Mouse (Mus musculus): ENCODE results near the gene Fibcd1. TPM values are rescaled to one million over a fixed set of nuclear protein-coding genes. Genes with fewer than 3 reads are reported as not detected.
A peak's percentile ranks its signal among the peaks of the same experiment; 100 is the strongest.

Fibcd1 gene
- not detected in 2 replicates for polyA plus RNA-seq (2015; fragmentation: Nextera tagmentation; extraction: Ambion mirVana)

- no peaks in the 10 kb centered on the region for H3K9me3 ChIP-seq (replicated peaks)
- H3K27ac ChIP-seq: no peak within 1 kb of the TSS
- H3K27me3 ChIP-seq: peaks cover 70% of the 10 kb centered on the region
- H3K4me3 ChIP-seq: peak within 1 kb of the TSS; percentile 62
- ATAC-seq (replicated peaks; ENCODE audit: insufficient number of reproducible peaks, insufficient read depth, low FRiP score, low read depth): peak; percentile 15; the same call in 1 of the 2 replicates
- peak within 1 kb of the TSS; percentile 48 for H3K9ac ChIP-seq
- peaks cover 22% of the 10 kb centered on the region for H3K4me1 ChIP-seq (replicated peaks)
- peak within 1 kb of the TSS; percentile 100 for H3K4me2 ChIP-seq
- 1% methylated on average over 83 of the region's 88 CpGs for WGBS
- H3K36me3 ChIP-seq: no peaks in the 10 kb centered on the region
Observed at GRCm38 (mm10) chr2:31845896-31846691, at the start of gene Fibcd1. Fibcd1 (minus strand) TSS chr2:31846005.

GRCm38 (mm10) chr2:31894221-31894870, 48.5 kb upstream of the Fibcd1 start:
- Histone ChIP-seq H3K36me3 (no peaks in the 10 kb centered on the region), H3K9ac (no peak overlapping the region), H3K4me1 (replicated peaks) (no peaks in the 10 kb centered on the region), H3K4me2 (no peak overlapping the region), H3K27ac (no peak overlapping the region), H3K9me3 (replicated peaks) (no peaks in the 10 kb centered on the region), H3K27me3 (peaks cover 11% of the 10 kb centered on the region; the same call in 1 of the 2 replicates), H3K4me3 (no peak overlapping the region)
- ATAC-seq (replicated peaks; ENCODE audit: insufficient number of reproducible peaks, insufficient read depth, low FRiP score, low read depth): no peak
- WGBS: 66% methylated on average over 13 of the region's 13 CpGs

- H3K27me3 ChIP-seq: peaks cover 23% of the 10 kb centered on the region
- ATAC-seq (replicated peaks; ENCODE audit: insufficient number of reproducible peaks, insufficient read depth, low FRiP score, low read depth): no peak
- no peak overlapping the region for H3K9ac ChIP-seq
- H3K4me1 ChIP-seq (replicated peaks): no peaks in the 10 kb centered on the region
- H3K27ac ChIP-seq: no peak overlapping the region
- 75% methylated on average over 10 of the region's 10 CpGs for WGBS
- H3K4me2 ChIP-seq: no peak overlapping the region
- H3K9me3 ChIP-seq (replicated peaks): no peaks in the 10 kb centered on the region
- H3K36me3 ChIP-seq: no peaks in the 10 kb centered on the region
- no peak overlapping the region for H3K4me3 ChIP-seq
Observed at GRCm38 (mm10) chr2:31893110-31893669, 47.4 kb upstream of the Fibcd1 start.

GRCm38 (mm10) chr2:31891219-31891618, 45.4 kb upstream of the Fibcd1 start:
- Histone ChIP-seq H3K4me1 (replicated peaks) (peaks cover 4% of the 10 kb centered on the region), H3K27ac (no peak overlapping the region), H3K9ac (no peak overlapping the region), H3K9me3 (replicated peaks) (no peaks in the 10 kb centered on the region), H3K4me3 (no peak overlapping the region), H3K27me3 (peaks cover 43% of the 10 kb centered on the region), H3K4me2 (no peak overlapping the region), H3K36me3 (no peaks in the 10 kb centered on the region)
- 71% methylated on average over 2 of the region's 2 CpGs for WGBS
- ATAC-seq (replicated peaks; ENCODE audit: insufficient number of reproducible peaks, insufficient read depth, low FRiP score, low read depth): no peak

GRCm38 (mm10) chr2:31888871-31889270, 43.1 kb upstream of the Fibcd1 start:
- Histone ChIP-seq H3K27me3 (peaks cover 66% of the 10 kb centered on the region), H3K9ac (no peak overlapping the region), H3K36me3 (no peaks in the 10 kb centered on the region), H3K4me3 (no peak overlapping the region), H3K4me1 (replicated peaks) (peaks cover 4% of the 10 kb centered on the region), H3K9me3 (replicated peaks) (no peaks in the 10 kb centered on the region), H3K4me2 (no peak overlapping the region), H3K27ac (no peak overlapping the region)
- WGBS: 17% methylated on average over 1 of the region's 1 CpGs
- no peak for ATAC-seq (replicated peaks; ENCODE audit: insufficient number of reproducible peaks, insufficient read depth, low FRiP score, low read depth)

- H3K4me3 ChIP-seq: peak within 1 kb of the TSS; percentile 29
- ATAC-seq (replicated peaks; ENCODE audit: insufficient number of reproducible peaks, insufficient read depth, low FRiP score, low read depth): no peak
- no peaks in the 10 kb centered on the region for H3K36me3 ChIP-seq
- H3K4me1 ChIP-seq (replicated peaks): peaks cover 4% of the 10 kb centered on the region
- H3K27me3 ChIP-seq: peaks cover 84% of the 10 kb centered on the region
- H3K27ac ChIP-seq: no peak within 1 kb of the TSS
- no peak within 1 kb of the TSS for H3K9ac ChIP-seq
- H3K4me2 ChIP-seq: peak within 1 kb of the TSS; percentile 56
- H3K9me3 ChIP-seq (replicated peaks): no peaks in the 10 kb centered on the region
- WGBS: 4% methylated on average over 26 of the region's 26 CpGs
Observed at GRCm38 (mm10) chr2:31887030-31887429, 41.2 kb upstream of the Fibcd1 start, which contains the start of gene Lamc3. Lamc3 (plus strand) TSS chr2:31887291.

- no peaks in the 10 kb centered on the region for H3K36me3 ChIP-seq
- no peak overlapping the region for H3K4me2 ChIP-seq
- no peak overlapping the region for H3K4me3 ChIP-seq
- peaks cover 7% of the 10 kb centered on the region for H3K4me1 ChIP-seq (replicated peaks)
- H3K27ac ChIP-seq: no peak overlapping the region
- WGBS: 17% methylated on average over 6 of the region's 6 CpGs
- H3K27me3 ChIP-seq: peaks cover 96% of the 10 kb centered on the region
- no peak overlapping the region for H3K9ac ChIP-seq
- ATAC-seq (replicated peaks; ENCODE audit: insufficient number of reproducible peaks, insufficient read depth, low FRiP score, low read depth): no peak
- no peaks in the 10 kb centered on the region for H3K9me3 ChIP-seq (replicated peaks)
Observed at GRCm38 (mm10) chr2:31884806-31885205, 39.0 kb upstream of the Fibcd1 start.

GRCm38 (mm10) chr2:31883061-31883460, 37.3 kb upstream of the Fibcd1 start:
- Histone ChIP-seq H3K36me3 (no peaks in the 10 kb centered on the region), H3K4me2 (no peak overlapping the region), H3K27me3 (peaks cover 96% of the 10 kb centered on the region), H3K9ac (no peak overlapping the region), H3K27ac (no peak overlapping the region), H3K9me3 (replicated peaks) (no peaks in the 10 kb centered on the region), H3K4me3 (no peak overlapping the region), H3K4me1 (replicated peaks) (peaks cover 7% of the 10 kb centered on the region)
- no peak for ATAC-seq (replicated peaks; ENCODE audit: insufficient number of reproducible peaks, insufficient read depth, low FRiP score, low read depth)
- WGBS: 24% methylated on average over 4 of the region's 4 CpGs

- no peak for ATAC-seq (replicated peaks; ENCODE audit: insufficient number of reproducible peaks, insufficient read depth, low FRiP score, low read depth)
- WGBS: 9% methylated on average over 14 of the region's 14 CpGs
- no peak overlapping the region for H3K9ac ChIP-seq
- 0 out of 2 replicates have a peak, but pooled peaks cover 2% of the 10 kb centered on the region for H3K4me1 ChIP-seq (replicated peaks)
- peak overlapping the region; percentile 1; the same call in 1 of the 2 replicates for H3K4me2 ChIP-seq
- H3K27me3 ChIP-seq: peaks cover 89% of the 10 kb centered on the region
- no peaks in the 10 kb centered on the region for H3K36me3 ChIP-seq
- H3K27ac ChIP-seq: no peak overlapping the region
- no peaks in the 10 kb centered on the region for H3K9me3 ChIP-seq (replicated peaks)
- no peak overlapping the region for H3K4me3 ChIP-seq
Observed at GRCm38 (mm10) chr2:31880868-31881267, 35.1 kb upstream of the Fibcd1 start.

- Histone ChIP-seq H3K9me3 (replicated peaks) (no peaks in the 10 kb centered on the region), H3K4me1 (replicated peaks) (0 out of 2 replicates have a peak, but pooled peaks cover 2% of the 10 kb centered on the region), H3K4me3 (no peak overlapping the region), H3K27ac (no peak overlapping the region), H3K36me3 (no peaks in the 10 kb centered on the region), H3K4me2 (no peak overlapping the region), H3K9ac (no peak overlapping the region), H3K27me3 (peaks cover 84% of the 10 kb centered on the region)
- ATAC-seq (replicated peaks; ENCODE audit: insufficient number of reproducible peaks, insufficient read depth, low FRiP score, low read depth): no peak
- WGBS: 65% methylated on average over 17 of the region's 17 CpGs
Observed at GRCm38 (mm10) chr2:31878610-31879009, 32.8 kb upstream of the Fibcd1 start.

GRCm38 (mm10) chr2:31876446-31876845, 30.6 kb upstream of the Fibcd1 start:
- H3K4me3 ChIP-seq: no peak overlapping the region
- H3K9ac ChIP-seq: no peak overlapping the region
- H3K4me2 ChIP-seq: no peak overlapping the region
- no peak for ATAC-seq (replicated peaks; ENCODE audit: insufficient number of reproducible peaks, insufficient read depth, low FRiP score, low read depth)
- 19% methylated on average over 12 of the region's 12 CpGs for WGBS
- H3K4me1 ChIP-seq (replicated peaks): 0 out of 2 replicates have a peak, but pooled peaks cover 2% of the 10 kb centered on the region
- no peak overlapping the region for H3K27ac ChIP-seq
- H3K27me3 ChIP-seq: peaks cover 62% of the 10 kb centered on the region
- H3K9me3 ChIP-seq (replicated peaks): no peaks in the 10 kb centered on the region
- no peaks in the 10 kb centered on the region for H3K36me3 ChIP-seq
